8 mouse cellular contexts compared by ENCODE assay signal in genomic region chr9:20521306-20521957, GRCm38 (mm10). TPM values are rescaled to one million over a fixed set of nuclear protein-coding genes. Genes with fewer than 3 reads are reported as not detected.
DNase-seq lines count a peak whose midpoint lies in the region; ATAC-seq lines count a peak whose summit lies in the region.

Zfp266 (minus strand) TSS chr9:20521417.

- peak within 1 kb of the TSS; percentile 72 for H3K4me2 ChIP-seq in embryonic facial prominence, embryonic 11.5 days (ENCODE audit: low read depth, low read length)
- peak within 1 kb of the TSS; percentile 86 for H3K4me2 ChIP-seq in midbrain, embryonic 11.5 days

- peak within 1 kb of the TSS; percentile 82 for H3K4me3 ChIP-seq in embryonic facial prominence, embryonic 11.5 days (ENCODE audit: low read depth, low read length)
- H3K4me3 ChIP-seq in midbrain, embryonic 11.5 days (ENCODE audit: low read depth, low read length): peak within 1 kb of the TSS; percentile 69

- no peaks in the 10 kb centered on the region for H3K27me3 ChIP-seq in embryonic facial prominence, embryonic 11.5 days (ENCODE audit: control insufficient read depth, insufficient read depth, low read length)
- H3K27me3 ChIP-seq in midbrain, embryonic 11.5 days (ENCODE audit: control insufficient read depth, insufficient read depth, low read length): no peaks in the 10 kb centered on the region

- WGBS in embryonic facial prominence, embryonic 11.5 days: 0% methylated on average over 44 of the region's 46 CpGs
- under 1% methylated on average over 45 of the region's 46 CpGs for WGBS in midbrain, embryonic 11.5 days

- H3K4me1 ChIP-seq in embryonic facial prominence, embryonic 11.5 days (ENCODE audit: control insufficient read depth, insufficient read depth, low read length): no peaks in the 10 kb centered on the region
- peaks cover 11% of the 10 kb centered on the region for H3K4me1 ChIP-seq in midbrain, embryonic 11.5 days (ENCODE audit: control insufficient read depth, insufficient read depth, low read length)

- peak within 1 kb of the TSS; percentile 88 for H3K27ac ChIP-seq in embryonic facial prominence, embryonic 11.5 days (replicated peaks; ENCODE audit: low read depth, low read length)
- peak within 1 kb of the TSS; percentile 90 for H3K27ac ChIP-seq in midbrain, embryonic 11.5 days (ENCODE audit: low read depth, low read length)

- no peaks in the 10 kb centered on the region for H3K9me3 ChIP-seq in embryonic facial prominence, embryonic 11.5 days (replicated peaks; ENCODE audit: control insufficient read depth, low read length)
- no peaks in the 10 kb centered on the region for H3K9me3 ChIP-seq in midbrain, embryonic 11.5 days (ENCODE audit: control insufficient read depth, low read length)

- peak; percentile 93 for ATAC-seq in embryonic facial prominence, embryonic 11.5 days (replicated peaks; ENCODE audit: insufficient number of reproducible peaks, low FRiP score, low TSS enrichment, low read depth)
- peak; percentile 93 for ATAC-seq in midbrain, embryonic 11.5 days (ENCODE audit: low FRiP score)

- DNase-seq in adrenal gland, postnatal 25 days: peak; percentile 91
- DNase-seq in embryonic facial prominence, embryonic 11.5 days (ENCODE audit: low spot score): peak; percentile 95
- peak; percentile 99 for DNase-seq in heart, adult 11 months
- DNase-seq in kidney, adult 11 months: peak; percentile 84
- peak; percentile 92 for DNase-seq in left cerebral cortex, postnatal 4 days
- DNase-seq in midbrain, embryonic 11.5 days (ENCODE audit: low spot score, missing footprints): peak; percentile 100
- peak; percentile 92 for DNase-seq in right cerebral cortex, postnatal 4 days
- peak; percentile 87 for DNase-seq in yolk sac, embryonic 10.5 days (ENCODE audit: low spot score)

- no peaks in the 10 kb centered on the region for H3K36me3 ChIP-seq in embryonic facial prominence, embryonic 11.5 days (replicated peaks; ENCODE audit: control insufficient read depth, insufficient read depth, low read depth, low read length)
- H3K36me3 ChIP-seq in midbrain, embryonic 11.5 days (ENCODE audit: control insufficient read depth, insufficient read depth, low read length): no peaks in the 10 kb centered on the region

- H3K9ac ChIP-seq in embryonic facial prominence, embryonic 11.5 days (replicated peaks; ENCODE audit: low read length): peak within 1 kb of the TSS; percentile 95
- peak within 1 kb of the TSS; percentile 91 for H3K9ac ChIP-seq in midbrain, embryonic 11.5 days (ENCODE audit: low read length)

- intact Hi-C loops in left cerebral cortex, postnatal 4 days (cut with DNase I): no loop called here

RNA-seq across cellular contexts. Expression of gene Zfp266, which starts in this region (rescaled TPM):
- 41.7 and 47.2 TPM in 2 replicates for total RNA-seq in adrenal gland, postnatal 25 days (2021)
- polyA plus RNA-seq in embryonic facial prominence, embryonic 11.5 days (2014; fragmentation: Nextera tagmentation; extraction: Ambion mirVana): 147 and 154 TPM in 2 replicates
- total RNA-seq in left cerebral cortex, postnatal 4 days (2021): 100 to 1,000 TPM in 1 of 2 experiments, 10 to 100 TPM in 1; 97.4 to 105 TPM
- 127 and 140 TPM in 2 replicates for polyA plus RNA-seq in midbrain, embryonic 11.5 days (2014; fragmentation: Nextera tagmentation; extraction: Ambion mirVana)

Comparison
In these comparisons a context has a peak if more than half of its experiments do, and no peak if none do; other contexts are left out.
1. Peak in every context shown above with its lines: DNase-seq, ATAC-seq, H3K4me3 ChIP-seq and H3K27ac ChIP-seq.